Mouse (Mus musculus): ENCODE results near the gene Mta3. TPM values are rescaled to one million over a fixed set of nuclear protein-coding genes. Genes with fewer than 3 reads are reported as not detected.

The Mta3 gene
- polyA plus RNA-seq, 1 experiment from 2014 or later, result 36.4 TPM

- peak; percentile 94 for ATAC-seq (ENCODE audit: insufficient read depth, low FRiP score)
- WGBS, result under 1% methylated on average over 62 of the region's 62 CpGs
- Histone ChIP-seq H3K27me3 (ENCODE audit: control insufficient read depth, insufficient read depth, low read length) (no peaks in the 10 kb centered on the region), H3K4me3 (replicated peaks; ENCODE audit: low read length) (peak overlapping the region; percentile 80), H3K4me2 (ENCODE audit: low read depth, low read length) (peak overlapping the region; percentile 58), H3K27ac (ENCODE audit: low read length) (peak overlapping the region; percentile 84), H3K4me1 (ENCODE audit: control insufficient read depth, insufficient read depth, low read length) (no peaks in the 10 kb centered on the region), H3K9ac (ENCODE audit: low read length) (peak overlapping the region; percentile 93), H3K36me3 (ENCODE audit: control insufficient read depth, insufficient read depth, low read length) (no peaks in the 10 kb centered on the region), H3K9me3 (replicated peaks; ENCODE audit: control insufficient read depth, low read length) (no peaks in the 10 kb centered on the region)
These were observed 155.6 kb downstream of the Mta3 start for GRCm38 (mm10) chr17:83861444-83862133.

- peak; percentile 72 for ATAC-seq (ENCODE audit: insufficient read depth, low FRiP score)
- no peaks in the 10 kb centered on the region for H3K4me1 ChIP-seq (ENCODE audit: control insufficient read depth, insufficient read depth, low read length)
- H3K4me2 ChIP-seq (ENCODE audit: low read depth, low read length), result peak overlapping the region; percentile 58
- peak overlapping the region; percentile 80 for H3K4me3 ChIP-seq (replicated peaks; ENCODE audit: low read length)
- H3K9me3 ChIP-seq (replicated peaks; ENCODE audit: control insufficient read depth, low read length), result no peaks in the 10 kb centered on the region
- no peaks in the 10 kb centered on the region for H3K27me3 ChIP-seq (ENCODE audit: control insufficient read depth, insufficient read depth, low read length)
- peak overlapping the region; percentile 84 for H3K27ac ChIP-seq (ENCODE audit: low read length)
- WGBS, result under 1% methylated on average over 27 of the region's 27 CpGs
- no peaks in the 10 kb centered on the region for H3K36me3 ChIP-seq (ENCODE audit: control insufficient read depth, insufficient read depth, low read length)
- H3K9ac ChIP-seq (ENCODE audit: low read length), result peak overlapping the region; percentile 93
These were observed 156.3 kb downstream of the Mta3 start for GRCm38 (mm10) chr17:83862134-83862881.

GRCm38 (mm10) chr17:83865366-83865765 lies 159.4 kb downstream of the Mta3 start:
- Histone ChIP-seq H3K27me3 (ENCODE audit: control insufficient read depth, insufficient read depth, low read length) (no peaks in the 10 kb centered on the region), H3K9ac (ENCODE audit: low read length) (no peak overlapping the region), H3K4me1 (ENCODE audit: control insufficient read depth, insufficient read depth, low read length) (no peaks in the 10 kb centered on the region), H3K27ac (ENCODE audit: low read length) (no peak overlapping the region), H3K4me2 (ENCODE audit: low read depth, low read length) (no peak overlapping the region), H3K36me3 (ENCODE audit: control insufficient read depth, insufficient read depth, low read length) (no peaks in the 10 kb centered on the region), H3K9me3 (replicated peaks; ENCODE audit: control insufficient read depth, low read length) (no peaks in the 10 kb centered on the region), H3K4me3 (replicated peaks; ENCODE audit: low read length) (no peak overlapping the region)
- no peak for ATAC-seq (ENCODE audit: insufficient read depth, low FRiP score)
- 84% methylated on average over 7 of the region's 7 CpGs for WGBS

GRCm38 (mm10) chr17:83866582-83866981 lies 160.6 kb downstream of the Mta3 start:
- Histone ChIP-seq H3K9me3 (replicated peaks; ENCODE audit: control insufficient read depth, low read length) (no peaks in the 10 kb centered on the region), H3K4me2 (ENCODE audit: low read depth, low read length) (no peak overlapping the region), H3K4me3 (replicated peaks; ENCODE audit: low read length) (no peak overlapping the region), H3K9ac (ENCODE audit: low read length) (no peak overlapping the region), H3K27me3 (ENCODE audit: control insufficient read depth, insufficient read depth, low read length) (no peaks in the 10 kb centered on the region), H3K27ac (ENCODE audit: low read length) (no peak overlapping the region), H3K4me1 (ENCODE audit: control insufficient read depth, insufficient read depth, low read length) (no peaks in the 10 kb centered on the region), H3K36me3 (ENCODE audit: control insufficient read depth, insufficient read depth, low read length) (no peaks in the 10 kb centered on the region)
- WGBS, result 13% methylated on average over 10 of the region's 10 CpGs
- no peak for ATAC-seq (ENCODE audit: insufficient read depth, low FRiP score)

GRCm38 (mm10) chr17:83870385-83870784 lies 164.4 kb downstream of the Mta3 start:
- no peak for ATAC-seq (ENCODE audit: insufficient read depth, low FRiP score)
- H3K9me3 ChIP-seq (replicated peaks; ENCODE audit: control insufficient read depth, low read length), result no peaks in the 10 kb centered on the region
- no peak overlapping the region for H3K4me2 ChIP-seq (ENCODE audit: low read depth, low read length)
- peaks cover 13% of the 10 kb centered on the region; the same call in 1 of the 2 replicates for H3K4me1 ChIP-seq (ENCODE audit: control insufficient read depth, insufficient read depth, low read length)
- H3K27me3 ChIP-seq (ENCODE audit: control insufficient read depth, insufficient read depth, low read length), result no peaks in the 10 kb centered on the region
- H3K36me3 ChIP-seq (ENCODE audit: control insufficient read depth, insufficient read depth, low read length), result no peaks in the 10 kb centered on the region
- no peak overlapping the region for H3K9ac ChIP-seq (ENCODE audit: low read length)
- no peak overlapping the region for H3K27ac ChIP-seq (ENCODE audit: low read length)
- no peak overlapping the region for H3K4me3 ChIP-seq (replicated peaks; ENCODE audit: low read length)
- WGBS, result 74% methylated on average over 4 of the region's 4 CpGs

Other genes starting within 250 kb of the Mta3 start
- 162 and 166 TPM in 2 replicates for gene Cox7a2l, start 188.8 kb upstream of the Mta3 start, polyA plus RNA-seq (2015; fragmentation: Nextera tagmentation; extraction: Ambion mirVana)
- not detected in 2 replicates for gene Kcng3, start 74.3 kb upstream of the Mta3 start, polyA plus RNA-seq (2015; fragmentation: Nextera tagmentation; extraction: Ambion mirVana)
- gene Haao, start 141.8 kb downstream of the Mta3 start, polyA plus RNA-seq (2015; fragmentation: Nextera tagmentation; extraction: Ambion mirVana), result 4.0 and 4.1 TPM in 2 replicates

Data from stomach, embryonic 16.5 days (tissue).